Comparison of ENCODE assay signal across 8 mouse cellular contexts in genomic region chr2:153108313-153109264, GRCm38 (mm10). TPM values are rescaled to one million over a fixed set of nuclear protein-coding genes. Genes with fewer than 3 reads are reported as not detected.
DNase-seq lines count a peak whose midpoint lies in the region; ATAC-seq lines count a peak whose summit lies in the region.

Gene Hck (plus strand): TSS chr2:153108468.

- ATAC-seq in intestine, embryonic 15.5 days = peak; percentile 88
- no peak; the same call in 1 of the 2 replicates for ATAC-seq in liver, embryonic 15.5 days (ENCODE audit: insufficient read depth)

- WGBS in intestine, embryonic 15.5 days = 3% methylated on average over 52 of the region's 52 CpGs
- 2% methylated on average over 52 of the region's 52 CpGs for WGBS in liver, embryonic 15.5 days (ENCODE audit: insufficient replicate concordance)

- H3K27ac ChIP-seq in brown adipose tissue, adult 24 weeks (replicated peaks; ENCODE audit: low read depth, low read length) = no peak within 1 kb of the TSS
- H3K27ac ChIP-seq in intestine, embryonic 15.5 days = no peak within 1 kb of the TSS
- H3K27ac ChIP-seq in liver, embryonic 15.5 days (replicated peaks) = no peak within 1 kb of the TSS; the same call in 1 of the 2 replicates

- peak; percentile 20 to 22 for DNase-seq in cerebellum, postnatal 14 days
- no peak for DNase-seq in cerebellum, adult 9-10 months
- DNase-seq in gastrocnemius, postnatal 10 days = peak; percentile 56
- peak; percentile 37 for DNase-seq in neural tube, embryonic 10.5 days (ENCODE audit: extremely low spot score, low spot score)
- peak; percentile 16 for DNase-seq in thymus, postnatal 25 days

- H3K4me3 ChIP-seq in brown adipose tissue, adult 24 weeks (ENCODE audit: insufficient read depth, low read depth, low read length) = peak within 1 kb of the TSS; percentile 52
- peak within 1 kb of the TSS; percentile 42 for H3K4me3 ChIP-seq in intestine, embryonic 15.5 days (replicated peaks)
- H3K4me3 ChIP-seq in liver, embryonic 15.5 days (replicated peaks) = peak within 1 kb of the TSS; percentile 55

- no peaks in the 10 kb centered on the region for H3K4me1 ChIP-seq in brown adipose tissue, adult 24 weeks (ENCODE audit: control insufficient read depth, insufficient read depth, insufficient read length, low read length)
- H3K4me1 ChIP-seq in intestine, embryonic 15.5 days (replicated peaks) = peaks cover 9% of the 10 kb centered on the region; the same call in 1 of the 2 replicates
- H3K4me1 ChIP-seq in liver, embryonic 15.5 days (replicated peaks) = peaks cover 9% of the 10 kb centered on the region

- H3K27me3 ChIP-seq in intestine, embryonic 15.5 days (replicated peaks) = peaks cover 41% of the 10 kb centered on the region
- peaks cover 60% of the 10 kb centered on the region for H3K27me3 ChIP-seq in liver, embryonic 15.5 days

- H3K9me3 ChIP-seq in intestine, embryonic 15.5 days = no peaks in the 10 kb centered on the region
- H3K9me3 ChIP-seq in liver, embryonic 15.5 days (replicated peaks) = no peaks in the 10 kb centered on the region

- no peaks in the 10 kb centered on the region for H3K36me3 ChIP-seq in intestine, embryonic 15.5 days
- H3K36me3 ChIP-seq in liver, embryonic 15.5 days (replicated peaks) = no peaks in the 10 kb centered on the region

- peak within 1 kb of the TSS; percentile 42; the same call in 1 of the 2 replicates for H3K9ac ChIP-seq in intestine, embryonic 15.5 days
- H3K9ac ChIP-seq in liver, embryonic 15.5 days = peak within 1 kb of the TSS; percentile 37; the same call in 1 of the 2 replicates

- H3K4me2 ChIP-seq in intestine, embryonic 15.5 days (replicated peaks) = peak within 1 kb of the TSS; percentile 89
- peak within 1 kb of the TSS; percentile 62 for H3K4me2 ChIP-seq in liver, embryonic 15.5 days

RNA-seq across cellular contexts. Expression of gene Hck, which starts in this region (rescaled TPM):
- 1.1 and 1.7 TPM in 2 replicates for polyA plus RNA-seq in brown adipose tissue, adult 24 weeks (2012; ENCODE audit: insufficient read depth, insufficient read length, missing spikeins)
- total RNA-seq in gastrocnemius, postnatal 10 days (2021) = 1 to 10 TPM in 1 of 2 experiments, under 1 TPM in 1; 0.85 to 2.3 TPM
- 5.7 and 6.2 TPM in 2 replicates for polyA plus RNA-seq in intestine, embryonic 15.5 days (2015; fragmentation: Nextera tagmentation; extraction: Ambion mirVana)
- polyA plus RNA-seq in liver, embryonic 15.5 days (2015; fragmentation: Nextera tagmentation; extraction: Ambion mirVana) = 11.4 and 12.7 TPM in 2 replicates
